Mouse (Mus musculus) left cerebral cortex, adult 6 months (tissue): ENCODE measurements around the gene Nrf1. TPM values are rescaled to one million over a fixed set of nuclear protein-coding genes. Genes with fewer than 3 reads are reported as not detected.

Experiments used
- long read RNA-seq, 2 experiments: library from polyadenylated mRNA; unstranded; transcript quantifications; one replicate each; pipeline ENCODE4 v2.0.0; 2019 to 2020
- polyA plus RNA-seq: library from polyadenylated mRNA; unstranded; fragments of <200 nt; fragmentation: Nextera tagmentation; gene quantifications from 2 replicates; pipeline ENCODE4 v1.2.3, GENCODE M21; 2021

Nrf1 gene
- 8.0 and 10.8 TPM in 2 replicates for polyA plus RNA-seq
- long read RNA-seq, experiment 1, transcript Nrf1-211 (12 exons, 3,584 nt) = major isoform, 23 of 76 reads
- long read RNA-seq, experiment 1, transcript Nrf1-207 (12 exons, 1,879 nt) = minor isoform, 9 of 76 reads
- long read RNA-seq, experiment 1, transcript Nrf1-210 (12 exons, 3,295 nt) = major isoform, 23 of 76 reads
- long read RNA-seq, experiment 1, partial matches to known transcripts = 10 of 76 reads
- long read RNA-seq, experiment 1, other reads (novel, unspliced or antisense) = 11 of 76 reads
- long read RNA-seq, experiment 2, partial matches to known transcripts = 4 of 11 reads
- long read RNA-seq, experiment 2, other reads (novel, unspliced or antisense) = 5 of 11 reads

GRCm38 (mm10) chr6:30047271-30048162 is at the start of gene Nrf1:
Gene Nrf1 (plus strand): TSS chr6:30047988.

Other genes starting within 250 kb of the Nrf1 start
- gene Strip2, start 131.0 kb upstream of the Nrf1 start, polyA plus RNA-seq = 5.0 and 9.0 TPM in 2 replicates